Mouse (Mus musculus) heart, postnatal 0 days (tissue): ENCODE data around the gene Pmm1. TPM values are rescaled to one million over a fixed set of nuclear protein-coding genes. Genes with fewer than 3 reads are reported as not detected.

ENCODE experiments used
- ATAC-seq: fragments of 200-750 bp; cut with Nextera tagmentation; 2 replicates; pipeline ENCODE4 v1.8.0; 2017; ENCODE audit warnings: low read depth, moderate number of reproducible peaks, moderate library complexity; ENCODE audit not compliant: insufficient read depth
- DNase-seq: peaks from one replicate; pipeline ENCODE4 v3.0.0-alpha.2; 2016; ENCODE audit warnings: low spot score
- H3K27ac ChIP-seq: fragments of 300-500 bp; sonication (generic); 2 replicates; pipeline ENCODE4 v1.5.1; 2014; ENCODE audit warnings: low read depth, mild to moderate bottlenecking
- H3K27me3 ChIP-seq: fragments of 300-500 bp; sonication (generic); 2 replicates; pipeline ENCODE4 v1.6.1; 2014; ENCODE audit warnings: low read length, mixed read lengths; ENCODE audit not compliant: control insufficient read depth, insufficient read depth
- H3K36me3 ChIP-seq: fragments of 300-500 bp; sonication (generic); replicated peaks from 2 replicates; pipeline ENCODE4 v1.6.1; 2014; ENCODE audit warnings: low read length, mixed read lengths; ENCODE audit not compliant: control insufficient read depth, insufficient read depth
- H3K4me1 ChIP-seq: fragments of 300-500 bp; sonication (generic); 2 replicates; pipeline ENCODE4 v1.6.1; 2014; ENCODE audit warnings: antibody characterized with exemption; ENCODE audit not compliant: control insufficient read depth, insufficient read depth
- H3K4me2 ChIP-seq: fragments of 300-500 bp; sonication (generic); 2 replicates; pipeline ENCODE4 v1.6.1; 2014; ENCODE audit warnings: low read depth, mild to moderate bottlenecking, low read length, moderate library complexity
- H3K4me3 ChIP-seq: fragments of 300-500 bp; sonication (generic); 2 replicates; pipeline ENCODE4 v1.5.1; 2014; ENCODE audit warnings: low read depth, low read length
- H3K9ac ChIP-seq: fragments of 300-500 bp; sonication (generic); replicated peaks from 2 replicates; pipeline ENCODE4 v1.6.1; 2014; ENCODE audit warnings: low read depth, low read length, mixed read lengths
- H3K9me3 ChIP-seq: fragments of 300-500 bp; sonication (generic); replicated peaks from 2 replicates; pipeline ENCODE4 v1.6.1; 2016; ENCODE audit warnings: low read length; ENCODE audit not compliant: control insufficient read depth
- CTCF ChIP-seq: IDR thresholded peaks from 2 replicates; pipeline ENCODE4 v1.5.1; 2016; ENCODE audit warnings: antibody characterized with exemption, control low read depth, low read depth
- EP300 ChIP-seq: IDR thresholded peaks from 2 replicates; pipeline ENCODE4 v1.6.1; 2016; ENCODE audit warnings: antibody characterized with exemption, low read depth
- WGBS: fragments of 180-500 bp; shearing (Covaris S2); extraction: QIAGEN DNeasy Blood & Tissue Kit; methylation state at CpG from one replicate; pipeline ENCODE4 v1.1.7; 2014; 5-methylcytosine and 5-hydroxymethylcytosine counted together
- polyA plus RNA-seq: library from polyadenylated mRNA; unstranded; fragments of >200 nt; fragmentation: Nextera tagmentation; extraction: Ambion mirVana; gene quantifications from 2 replicates; pipeline ENCODE4 v1.2.1, GENCODE M21; 2015
- total RNA-seq: library from RNA; depleted of rRNA; stranded (reverse); fragments of >200 nt; gene quantifications from 2 replicates; pipeline ENCODE4 v1.2.3, GENCODE M21; 2014; ENCODE audit warnings: low replicate concordance

The Pmm1 gene
- total and polyA plus RNA-seq, 2 experiments from 2014 or later = 17.8 to 27.0 TPM

GRCm38 (mm10) chr15:81938246-81938645 lies 22.5 kb downstream of the Pmm1 start:
- Histone ChIP-seq H3K9ac (no peak overlapping the region), H3K4me1 (peaks cover 14% of the 10 kb centered on the region; the same call in 1 of the 2 replicates), H3K27me3 (0 out of 2 replicates have a peak, but pooled peaks cover 2% of the 10 kb centered on the region), H3K27ac (no peak overlapping the region), H3K9me3 (no peaks in the 10 kb centered on the region), H3K36me3 (no peaks in the 10 kb centered on the region), H3K4me3 (no peak overlapping the region), H3K4me2 (no peak overlapping the region)
- ATAC-seq (no peak), DNase-seq (no peak)
- TF ChIP-seq CTCF = peak; percentile 62
- no peak for TF ChIP-seq EP300
- WGBS = 29% methylated on average over 2 of the region's 2 CpGs

GRCm38 (mm10) chr15:81937098-81937972 lies 23.4 kb downstream of the Pmm1 start:
- peak; percentile 25; the same call in 1 of the 2 replicates for ATAC-seq
- H3K9ac ChIP-seq = peak overlapping the region; percentile 52
- 14% methylated on average over 19 of the region's 19 CpGs for WGBS
- H3K36me3 ChIP-seq = no peaks in the 10 kb centered on the region
- H3K4me3 ChIP-seq = peak overlapping the region; percentile 42
- peaks cover 14% of the 10 kb centered on the region; the same call in 1 of the 2 replicates for H3K4me1 ChIP-seq
- peak overlapping the region; percentile 44; the same call in 1 of the 2 replicates for H3K27ac ChIP-seq
- no peaks in the 10 kb centered on the region for H3K27me3 ChIP-seq
- TF ChIP-seq CTCF (no peak), EP300 (no peak)
- DNase-seq = no peak
- H3K4me2 ChIP-seq = peak overlapping the region; percentile 66
- no peaks in the 10 kb centered on the region for H3K9me3 ChIP-seq

GRCm38 (mm10) chr15:81936679-81937078 lies 24.1 kb downstream of the Pmm1 start, which contains the start of gene Csdc2:
TSS of gene Csdc2 (plus strand) at chr15:81936759.
- ATAC-seq (peak; percentile 54), DNase-seq (peak; percentile 50)
- TF ChIP-seq CTCF (peak; percentile 26), EP300 (no peak)
- H3K4me1 ChIP-seq = peaks cover 14% of the 10 kb centered on the region; the same call in 1 of the 2 replicates
- H3K4me2 ChIP-seq = peak within 1 kb of the TSS; percentile 66
- H3K27ac ChIP-seq = peak within 1 kb of the TSS; percentile 44; the same call in 1 of the 2 replicates
- no peaks in the 10 kb centered on the region for H3K27me3 ChIP-seq
- no peaks in the 10 kb centered on the region for H3K9me3 ChIP-seq
- peak within 1 kb of the TSS; percentile 52 for H3K9ac ChIP-seq
- peak within 1 kb of the TSS; percentile 42 for H3K4me3 ChIP-seq
- H3K36me3 ChIP-seq = no peaks in the 10 kb centered on the region
- 2% methylated on average over 12 of the region's 12 CpGs for WGBS

- DNase-seq = no peak
- no peak for ATAC-seq
- Histone ChIP-seq H3K9me3 (no peaks in the 10 kb centered on the region), H3K4me1 (peaks cover 14% of the 10 kb centered on the region; the same call in 1 of the 2 replicates), H3K4me3 (peak overlapping the region; percentile 42), H3K4me2 (peak overlapping the region; percentile 66), H3K27ac (no peak overlapping the region), H3K9ac (no peak overlapping the region), H3K36me3 (no peaks in the 10 kb centered on the region), H3K27me3 (no peaks in the 10 kb centered on the region)
- 54% methylated on average over 7 of the region's 7 CpGs for WGBS
- TF ChIP-seq CTCF (no peak), EP300 (no peak)
These were observed 24.7 kb downstream of the Pmm1 start for GRCm38 (mm10) chr15:81935869-81936637.

- Histone ChIP-seq H3K27ac (no peak overlapping the region), H3K36me3 (no peaks in the 10 kb centered on the region), H3K4me3 (no peak overlapping the region), H3K4me2 (no peak overlapping the region), H3K9ac (no peak overlapping the region), H3K9me3 (no peaks in the 10 kb centered on the region), H3K27me3 (no peaks in the 10 kb centered on the region), H3K4me1 (peaks cover 14% of the 10 kb centered on the region; the same call in 1 of the 2 replicates)
- no peak for ATAC-seq
- no peak for TF ChIP-seq CTCF
- TF ChIP-seq EP300 = no peak
- DNase-seq = no peak
- 95% methylated on average over 1 of the region's 1 CpGs for WGBS
These were observed 26.7 kb downstream of the Pmm1 start for GRCm38 (mm10) chr15:81933986-81934385.
